Mouse (Mus musculus): ENCODE measurements around the gene Lamb3. TPM values are rescaled to one million over a fixed set of nuclear protein-coding genes. Genes with fewer than 3 reads are reported as not detected.
"Not testable (repeated sequence)": the region's sequence is repeated elsewhere in the genome, so short reads cannot be mapped to it uniquely, and the experiment has no call there.

The Lamb3 gene
- total RNA-seq, 2 experiments from 2014 or later = 2.9 to 6.7 TPM

GRCm38 (mm10) chr1:193272137-193272915 lies 64.8 kb downstream of the Lamb3 start:
- peak; percentile 11 for ATAC-seq (replicated peaks; ENCODE audit: poor library complexity, severe bottlenecking)

- peak; percentile 57 for ATAC-seq (replicated peaks; ENCODE audit: poor library complexity, severe bottlenecking)
These were observed 65.6 kb downstream of the Lamb3 start, which contains the start of gene G0s2 for GRCm38 (mm10) chr1:193272916-193273601. G0s2 (minus strand) TSS chr1:193273217.

- peak; percentile 56 for ATAC-seq (replicated peaks; ENCODE audit: poor library complexity, severe bottlenecking)
These were observed 67.0 kb downstream of the Lamb3 start for GRCm38 (mm10) chr1:193274407-193275071.

DNA sequence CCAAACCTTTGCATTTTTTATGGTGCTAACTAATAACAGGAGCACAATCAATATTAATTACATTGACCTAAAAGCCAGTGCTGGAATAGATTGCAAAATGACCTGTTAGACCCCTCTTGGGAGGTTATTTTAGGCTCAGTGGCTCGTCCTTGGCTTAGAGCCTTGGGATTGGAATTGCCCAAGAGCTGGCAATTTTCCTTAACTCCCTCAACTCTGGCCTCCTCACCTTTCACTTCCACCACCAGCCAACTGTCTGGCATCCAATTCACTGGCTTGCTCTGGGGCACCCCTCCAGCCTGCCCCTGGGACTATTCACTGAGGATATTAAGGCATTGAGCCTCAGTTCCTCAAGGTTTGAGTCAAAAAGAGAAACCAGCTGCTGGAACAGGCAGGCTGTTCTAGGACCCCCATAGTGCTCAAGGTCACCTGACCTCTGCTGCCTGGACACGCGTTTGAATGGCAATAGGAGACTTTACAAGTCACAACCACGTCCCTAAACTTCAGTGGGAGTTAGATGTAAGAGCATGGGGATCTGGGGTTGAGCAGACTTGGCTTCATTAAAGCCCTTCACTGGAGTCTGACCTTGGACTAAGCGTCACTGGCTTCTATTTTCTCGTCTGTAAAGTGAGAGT lies 71.0 kb downstream of the Lamb3 start:
- ATAC-seq (replicated peaks; ENCODE audit: poor library complexity, severe bottlenecking) = no peak

- ATAC-seq (replicated peaks; ENCODE audit: poor library complexity, severe bottlenecking) = peak; percentile 24
These were observed 72.0 kb downstream of the Lamb3 start for GRCm38 (mm10) chr1:193279492-193279891.

DNA sequence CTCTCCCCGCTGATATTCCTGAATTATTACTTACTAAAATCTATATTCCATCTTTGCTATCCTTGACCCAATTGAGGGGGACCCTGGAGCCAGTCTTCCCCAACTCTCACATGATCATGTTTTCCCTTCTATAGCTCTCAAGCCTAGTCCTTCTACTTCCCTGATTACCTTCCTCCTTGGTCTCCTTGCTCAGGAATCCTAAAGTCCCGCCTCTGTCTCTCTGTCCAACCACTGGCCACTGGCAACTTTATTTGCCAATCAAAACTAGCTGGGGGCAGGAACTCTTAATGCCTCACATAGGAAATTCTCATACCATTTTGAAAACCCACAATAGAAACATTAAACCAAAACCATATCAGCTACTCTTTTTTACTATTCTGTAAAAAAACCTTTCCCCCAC lies 73.8 kb downstream of the Lamb3 start:
- ATAC-seq (replicated peaks; ENCODE audit: poor library complexity, severe bottlenecking) = peak; percentile 40; the same call in 1 of the 2 replicates

- 0 out of 2 replicates have a peak, but pooled peaks have one; percentile 15 for ATAC-seq (replicated peaks; ENCODE audit: poor library complexity, severe bottlenecking)
These were observed 76.8 kb downstream of the Lamb3 start for GRCm38 (mm10) chr1:193284228-193284779.

GRCm38 (mm10) chr1:193285766-193286325 lies 78.3 kb downstream of the Lamb3 start:
- ATAC-seq (replicated peaks; ENCODE audit: poor library complexity, severe bottlenecking) = not testable (repeated sequence)

DNA sequence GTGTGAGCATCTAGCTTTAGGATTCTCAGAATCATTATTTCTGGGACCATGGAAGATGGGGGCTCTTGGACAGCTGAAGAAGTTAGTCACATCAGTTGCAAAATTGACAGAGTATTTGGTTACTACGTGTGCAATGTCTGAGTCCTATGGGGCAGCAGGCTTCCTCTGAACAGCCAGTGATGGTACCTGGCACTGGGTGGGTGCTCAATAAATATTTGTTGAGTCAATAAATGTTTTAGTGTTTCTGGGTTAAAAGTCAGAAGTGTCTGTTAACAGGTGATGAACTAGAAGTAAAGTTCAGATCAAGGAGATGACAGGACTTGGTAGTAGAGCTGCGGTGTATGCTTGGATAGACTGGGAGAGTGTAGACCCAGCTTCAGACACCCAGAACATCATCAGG lies 80.1 kb downstream of the Lamb3 start:
- ATAC-seq (replicated peaks; ENCODE audit: poor library complexity, severe bottlenecking) = no peak

- ATAC-seq (replicated peaks; ENCODE audit: poor library complexity, severe bottlenecking) = no peak
These were observed 81.6 kb downstream of the Lamb3 start for GRCm38 (mm10) chr1:193289076-193289475.

GRCm38 (mm10) chr1:193289914-193290313 lies 82.4 kb downstream of the Lamb3 start:
- no peak for ATAC-seq (replicated peaks; ENCODE audit: poor library complexity, severe bottlenecking)

DNA sequence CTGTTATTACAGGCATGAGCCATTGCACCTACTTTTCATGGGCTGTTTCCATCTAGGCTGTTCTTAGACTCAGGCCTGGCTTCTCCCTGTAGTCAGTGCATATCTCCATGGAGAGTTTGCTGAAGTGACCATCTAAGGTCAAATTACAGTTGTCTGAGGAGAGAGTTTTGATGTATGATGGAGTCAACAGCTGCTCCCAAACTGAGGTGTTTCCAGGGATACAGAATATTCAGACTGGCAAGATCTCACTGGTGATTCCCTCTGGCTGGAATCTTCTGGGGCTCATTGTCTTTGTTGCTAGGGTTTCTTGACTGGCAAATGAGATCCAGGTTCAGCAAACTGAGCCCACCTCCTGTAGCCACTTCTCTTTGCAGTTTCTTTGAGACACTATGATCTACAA lies 83.2 kb downstream of the Lamb3 start:
- no peak for ATAC-seq (replicated peaks; ENCODE audit: poor library complexity, severe bottlenecking)

DNA sequence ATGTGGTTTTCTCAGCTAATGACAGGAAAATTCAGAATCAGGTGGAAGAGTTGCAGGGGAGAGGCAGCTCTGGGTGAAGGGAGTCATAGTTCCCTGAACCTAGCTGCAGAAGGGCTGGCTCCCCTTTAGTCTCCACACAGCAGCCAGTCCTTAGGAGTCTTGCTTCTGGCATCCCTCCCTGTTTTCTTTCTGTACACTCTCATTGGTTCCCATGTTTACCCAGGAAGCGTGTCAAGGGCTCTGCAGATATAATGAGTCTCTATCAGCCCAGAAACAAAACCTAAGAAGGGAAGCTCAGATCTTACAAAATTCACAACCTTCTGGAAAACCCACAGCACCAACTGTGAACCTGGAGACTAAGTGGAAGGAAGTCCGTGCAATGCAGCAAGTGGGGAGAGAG lies 85.5 kb downstream of the Lamb3 start:
- peak; percentile 94 for ATAC-seq (replicated peaks; ENCODE audit: poor library complexity, severe bottlenecking)

- no peak for ATAC-seq (replicated peaks; ENCODE audit: poor library complexity, severe bottlenecking)
These were observed 86.4 kb downstream of the Lamb3 start for GRCm38 (mm10) chr1:193293926-193294325.

- ATAC-seq (replicated peaks; ENCODE audit: poor library complexity, severe bottlenecking) = no peak
These were observed 88.4 kb downstream of the Lamb3 start for GRCm38 (mm10) chr1:193295920-193296319.

DNA sequence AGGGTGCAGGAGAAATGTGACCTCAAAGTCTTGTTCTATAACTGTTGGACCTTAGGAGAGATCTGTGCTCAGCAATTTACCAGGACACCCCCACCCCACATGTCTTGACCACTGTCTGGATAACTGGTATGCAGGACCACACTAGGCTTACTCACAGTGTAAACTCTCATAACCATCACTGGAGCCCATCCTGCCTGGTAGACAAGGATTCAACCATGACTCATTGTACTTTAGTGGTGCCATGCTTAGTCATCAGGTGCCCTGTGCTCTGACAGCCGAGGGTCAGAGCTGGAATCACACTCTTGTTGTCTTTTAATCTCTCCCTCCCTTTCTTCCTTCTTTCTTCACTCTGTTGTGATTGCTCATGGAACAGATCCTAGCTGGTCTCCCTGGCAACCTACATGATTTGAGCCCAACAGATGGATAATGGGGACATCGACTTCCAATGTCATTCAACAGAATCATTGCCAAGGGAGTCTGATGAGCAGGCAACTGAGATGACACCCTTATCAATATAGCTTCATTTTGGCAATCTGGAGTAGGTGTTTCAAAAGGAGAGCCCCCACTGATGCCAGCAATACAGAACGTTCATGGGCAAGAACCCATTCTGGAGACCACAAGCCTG lies 90.8 kb downstream of the Lamb3 start:
- no peak for ATAC-seq (replicated peaks; ENCODE audit: poor library complexity, severe bottlenecking)

DNA sequence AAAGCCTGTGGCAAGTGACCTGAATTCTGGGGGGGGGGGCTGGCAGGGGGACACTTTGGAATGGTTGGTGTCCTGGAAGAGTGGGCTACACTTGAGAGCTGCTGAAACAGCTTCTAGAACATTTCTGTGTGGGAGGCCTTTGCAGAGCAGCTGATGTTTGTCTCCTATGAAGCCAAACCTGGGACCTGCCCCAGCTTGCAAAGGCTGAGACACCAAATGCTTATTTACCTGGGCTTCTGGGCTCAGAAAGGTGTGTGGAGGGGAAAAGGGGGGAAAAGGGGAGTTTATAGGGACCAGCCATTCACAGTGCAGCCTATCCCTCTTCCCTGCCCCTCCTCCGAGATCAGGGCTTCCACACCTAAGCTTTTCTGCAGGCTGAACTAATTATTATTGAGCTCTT lies 92.5 kb downstream of the Lamb3 start:
- ATAC-seq (replicated peaks; ENCODE audit: poor library complexity, severe bottlenecking) = no peak

DNA sequence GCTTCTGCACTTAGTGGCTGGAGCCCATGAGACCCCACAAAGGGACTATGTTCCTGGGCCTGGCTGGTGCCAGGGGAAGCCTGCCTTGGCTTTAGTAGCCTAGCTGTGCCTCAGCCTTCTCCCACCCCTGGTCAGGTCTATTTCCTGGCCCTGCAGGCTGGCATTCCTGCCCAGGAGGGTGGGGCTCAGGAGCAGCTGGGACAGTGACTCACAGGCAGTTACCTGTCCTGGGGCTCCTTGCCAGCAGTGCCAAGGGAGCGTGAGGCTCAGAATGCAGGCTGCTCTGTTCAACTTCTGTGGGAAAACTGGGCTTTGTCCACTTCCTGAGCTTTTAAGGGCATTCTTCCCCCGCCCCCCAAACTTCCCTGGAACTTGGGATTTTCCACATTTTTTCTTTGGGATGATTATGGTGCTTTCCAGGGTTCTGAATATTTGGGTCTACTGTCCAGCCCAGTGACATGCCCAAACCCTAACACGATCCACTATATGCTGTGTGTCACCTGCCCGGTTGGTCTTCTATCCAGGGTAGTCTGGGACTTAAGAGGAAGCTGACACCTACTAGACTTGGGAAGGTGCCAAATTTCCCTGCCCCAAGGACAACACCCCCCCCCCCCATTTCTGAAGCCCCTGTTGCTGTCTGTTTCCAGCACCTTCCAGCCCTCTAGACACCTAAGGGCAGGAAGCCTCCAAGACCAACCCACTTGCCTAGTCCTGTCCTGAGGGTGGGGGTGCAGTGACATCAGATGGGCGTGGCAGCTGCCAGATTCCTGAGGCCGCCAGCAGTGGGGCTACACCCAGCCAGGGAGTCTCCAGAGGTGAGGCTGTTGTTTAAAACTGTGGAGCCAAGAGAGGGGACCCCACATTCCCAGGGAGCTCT lies 94.0 kb downstream of the Lamb3 start:
- ATAC-seq (replicated peaks; ENCODE audit: poor library complexity, severe bottlenecking) = no peak

DNA sequence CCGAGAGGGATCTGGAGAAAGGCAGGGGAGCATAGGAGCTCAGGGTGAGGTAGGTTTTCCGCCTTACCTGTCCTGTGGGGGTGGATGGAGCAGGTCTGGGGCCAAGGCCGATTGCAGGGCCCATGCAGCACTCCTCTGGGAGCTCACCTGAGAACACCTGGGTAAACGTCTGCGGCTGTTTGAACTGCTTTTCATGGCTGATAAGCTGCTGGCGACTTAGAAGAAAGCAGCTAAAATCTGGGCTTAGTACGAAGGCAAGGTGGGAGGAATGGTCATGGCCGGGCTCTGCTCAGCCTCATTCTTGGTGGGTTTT lies 94.5 kb downstream of the Lamb3 start:
- no peak for ATAC-seq (replicated peaks; ENCODE audit: poor library complexity, severe bottlenecking)

Data from granulocyte monocyte progenitor cell, adult 5-6 weeks (primary cell).